Mouse (Mus musculus): ENCODE results near the gene Nfyc.

- TF ChIP-seq POLR2A (IDR thresholded peaks at IDR 0.05; ENCODE audit: low read depth, low read length): no peak
- TF ChIP-seq CTCF (IDR thresholded peaks at IDR 0.05; ENCODE audit: borderline replicate concordance, insufficient read depth, low read length): no peak
Measured at GRCm38 (mm10) chr4:120727842-120728241, 103.5 kb downstream of the Nfyc start.
